Mouse (Mus musculus) intestine, embryonic 16.5 days (tissue): ENCODE measurements around the gene P2ry12. TPM values are rescaled to one million over a fixed set of nuclear protein-coding genes. Genes with fewer than 3 reads are reported as not detected.

ENCODE experiments used
- ATAC-seq: fragments of 200-750 bp; cut with Nextera tagmentation; 2 replicates; pipeline ENCODE4 v1.8.0; 2017; ENCODE audit warnings: moderate TSS enrichment, moderate library complexity
- H3K27ac ChIP-seq: fragments of 300-500 bp; sonication (generic); 2 replicates; pipeline ENCODE4 v1.5.1; 2014; ENCODE audit warnings: mild to moderate bottlenecking, low read length
- H3K27me3 ChIP-seq: fragments of 300-500 bp; sonication (generic); replicated peaks from 2 replicates; pipeline ENCODE4 v1.6.1; 2014; ENCODE audit warnings: low read length, control low read depth, mixed read lengths; ENCODE audit not compliant: control insufficient read depth, insufficient read depth
- H3K36me3 ChIP-seq: fragments of 300-500 bp; sonication (generic); 2 replicates; pipeline ENCODE4 v1.6.1; 2014; ENCODE audit warnings: low read length, control low read depth; ENCODE audit not compliant: control insufficient read depth, insufficient read depth
- H3K4me1 ChIP-seq: fragments of 300-500 bp; sonication (generic); 2 replicates; pipeline ENCODE4 v1.6.1; 2014; ENCODE audit warnings: low read length, control low read depth, mixed read lengths; ENCODE audit not compliant: control insufficient read depth, insufficient read depth
- H3K4me2 ChIP-seq: fragments of 300-500 bp; sonication (generic); 2 replicates; pipeline ENCODE4 v1.6.1; 2014; ENCODE audit warnings: low read depth, low read length, control low read depth
- H3K4me3 ChIP-seq: fragments of 300-500 bp; sonication (generic); 2 replicates; pipeline ENCODE4 v1.5.1; 2014; ENCODE audit warnings: mild to moderate bottlenecking, low read length
- H3K9ac ChIP-seq: fragments of 300-500 bp; sonication (generic); 2 replicates; pipeline ENCODE4 v1.6.1; 2014; ENCODE audit warnings: low read depth, low read length
- H3K9me3 ChIP-seq: fragments of 300-500 bp; sonication (generic); 2 replicates; pipeline ENCODE4 v1.6.1; 2016; ENCODE audit warnings: low read length, control low read depth; ENCODE audit not compliant: control insufficient read depth
- WGBS: fragments of 180-500 bp; shearing (Covaris S2); extraction: QIAGEN DNeasy Blood & Tissue Kit; methylation state at CpG from one replicate; pipeline ENCODE4 v1.1.7; 2014; 5-methylcytosine and 5-hydroxymethylcytosine counted together
- polyA plus RNA-seq: library from polyadenylated mRNA; unstranded; fragments of >200 nt; fragmentation: Nextera tagmentation; extraction: Ambion mirVana; gene quantifications from 2 replicates; pipeline ENCODE4 v1.2.1, GENCODE M21; 2015

Gene P2ry12
- polyA plus RNA-seq, 1 experiment from 2014 or later: 1.7 TPM

DNA sequence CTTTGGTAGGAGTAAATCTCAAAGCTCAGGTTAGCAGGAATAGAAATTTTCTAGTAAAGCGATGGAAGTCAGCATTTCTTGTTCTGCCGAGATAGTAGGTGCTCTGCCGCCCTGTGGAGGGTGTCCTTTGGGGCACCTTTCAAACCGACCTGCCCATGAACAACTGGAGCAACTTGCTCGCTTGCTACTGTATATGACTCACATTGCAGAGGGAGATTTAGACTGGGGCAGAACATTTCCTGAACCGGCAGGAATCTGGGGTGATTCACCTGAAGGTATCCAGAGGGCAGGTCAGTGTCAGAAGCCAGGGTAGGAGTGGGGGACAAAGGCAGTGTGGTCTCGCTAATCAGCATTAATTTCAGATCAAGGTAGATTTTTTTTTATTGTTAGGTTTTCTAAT lies 67.7 kb downstream of the P2ry12 start, which contains the start of gene Gpr87:
Gene Gpr87, minus strand, starts transcription at position 167 of the 400 bp plus-strand sequence.
- WGBS: 82% methylated on average over 7 of the region's 7 CpGs

DNA sequence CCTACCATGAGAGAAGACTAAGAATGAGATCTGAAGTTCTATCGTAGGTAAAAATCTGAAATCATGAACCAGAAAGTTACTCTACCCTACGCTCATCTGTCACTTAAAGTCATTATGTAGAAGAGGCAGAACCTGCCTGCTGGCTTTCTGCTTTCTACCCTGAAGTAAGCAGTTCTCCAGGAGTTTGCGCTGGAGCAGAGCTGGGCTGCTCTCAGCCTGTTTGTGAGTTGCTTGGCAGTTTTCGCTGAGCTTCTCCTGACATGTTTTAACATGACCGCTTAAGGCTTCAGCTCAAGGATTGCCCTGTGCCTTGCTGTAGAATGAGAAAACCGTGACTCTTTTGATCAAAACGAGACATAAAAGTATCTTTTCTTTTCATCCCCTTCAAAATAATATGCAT lies 68.6 kb downstream of the P2ry12 start:
- Histone ChIP-seq H3K4me1 (no peaks in the 10 kb centered on the region), H3K9ac (no peak overlapping the region), H3K27me3 (no peaks in the 10 kb centered on the region), H3K27ac (no peak overlapping the region), H3K36me3 (no peaks in the 10 kb centered on the region), H3K9me3 (no peaks in the 10 kb centered on the region), H3K4me2 (no peak overlapping the region), H3K4me3 (no peak overlapping the region)
- ATAC-seq: no peak
- 91% methylated on average over 7 of the region's 7 CpGs for WGBS

More for the DNA sequence above, 67.7 kb downstream of the P2ry12 start, which contains the start of gene Gpr87:
- Histone ChIP-seq H3K36me3 (no peaks in the 10 kb centered on the region), H3K27ac (no peak within 1 kb of the TSS), H3K4me2 (no peak within 1 kb of the TSS), H3K9ac (no peak within 1 kb of the TSS), H3K4me3 (no peak within 1 kb of the TSS), H3K27me3 (no peaks in the 10 kb centered on the region), H3K9me3 (no peaks in the 10 kb centered on the region), H3K4me1 (no peaks in the 10 kb centered on the region)
- ATAC-seq: no peak

DNA sequence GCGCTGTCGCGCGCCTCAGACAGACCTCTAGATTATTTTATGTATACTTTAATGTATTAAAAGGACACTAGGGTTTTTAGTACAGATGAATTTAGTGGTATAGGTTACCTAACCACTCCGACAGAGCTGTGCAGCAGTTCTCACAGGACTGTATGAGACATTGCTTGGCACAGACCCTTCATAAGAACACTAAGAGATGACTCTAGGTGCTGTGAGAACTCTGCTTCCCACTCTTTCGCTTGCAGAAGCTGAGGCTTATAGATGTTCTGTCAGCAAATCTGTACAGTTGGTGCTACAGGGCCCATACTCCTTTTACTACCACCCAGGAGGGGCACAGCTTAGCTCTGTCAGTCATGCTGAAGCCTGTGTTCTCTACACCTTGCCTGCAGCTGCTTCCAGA lies 71.0 kb downstream of the P2ry12 start:
- no peak overlapping the region for H3K4me2 ChIP-seq
- no peaks in the 10 kb centered on the region for H3K27me3 ChIP-seq
- no peak overlapping the region for H3K27ac ChIP-seq
- no peaks in the 10 kb centered on the region for H3K4me1 ChIP-seq
- no peaks in the 10 kb centered on the region for H3K36me3 ChIP-seq
- H3K4me3 ChIP-seq: no peak overlapping the region
- 95% methylated on average over 6 of the region's 6 CpGs for WGBS
- no peak overlapping the region for H3K9ac ChIP-seq
- H3K9me3 ChIP-seq: no peaks in the 10 kb centered on the region
- ATAC-seq: no peak

DNA sequence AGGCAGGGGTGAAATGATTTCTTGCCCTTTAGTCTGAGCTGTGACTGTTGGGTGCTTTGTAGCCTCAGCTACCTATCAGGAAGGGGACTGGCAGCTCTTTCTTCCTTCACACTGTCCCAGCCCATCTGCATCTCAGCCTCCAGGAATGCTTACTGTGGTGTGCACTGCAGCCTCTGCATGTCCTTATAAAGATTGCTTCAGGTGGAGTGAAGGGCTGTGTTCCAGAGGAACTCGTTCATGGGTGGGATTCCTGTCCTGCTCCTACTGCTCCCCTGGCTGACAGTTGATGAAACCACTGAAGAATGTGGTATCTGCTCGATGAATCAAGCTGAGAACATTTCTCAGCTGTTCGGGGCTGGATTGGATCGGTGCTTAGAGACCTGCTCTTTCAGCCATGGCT lies 75.3 kb downstream of the P2ry12 start:
- H3K4me2 ChIP-seq: no peak overlapping the region
- no peaks in the 10 kb centered on the region for H3K9me3 ChIP-seq
- 71% methylated on average over 4 of the region's 4 CpGs for WGBS
- H3K27ac ChIP-seq: no peak overlapping the region
- no peaks in the 10 kb centered on the region for H3K27me3 ChIP-seq
- no peaks in the 10 kb centered on the region for H3K4me1 ChIP-seq
- H3K4me3 ChIP-seq: no peak overlapping the region
- ATAC-seq: no peak
- H3K9ac ChIP-seq: no peak overlapping the region
- H3K36me3 ChIP-seq: no peaks in the 10 kb centered on the region

DNA sequence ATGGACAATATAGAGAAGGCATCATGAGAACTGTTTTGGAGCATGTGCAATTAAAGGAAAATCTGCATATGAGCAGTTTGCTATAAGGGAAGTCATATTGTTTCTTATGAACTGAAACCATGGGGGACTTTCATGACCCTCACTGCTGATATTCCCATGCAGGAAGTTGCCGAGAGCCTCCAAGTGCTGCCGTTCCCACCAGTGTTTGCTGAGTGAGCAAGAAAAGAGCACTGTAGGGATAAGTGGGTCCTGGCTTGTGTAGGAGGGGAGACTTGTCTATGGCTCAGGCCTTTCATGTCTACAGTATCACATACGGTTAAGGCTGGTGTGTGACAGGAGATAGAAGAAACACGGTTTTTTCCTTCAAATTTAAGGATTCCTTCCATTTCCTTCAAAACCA lies 77.0 kb downstream of the P2ry12 start:
- Histone ChIP-seq H3K4me2 (no peak overlapping the region), H3K9ac (no peak overlapping the region), H3K4me1 (no peaks in the 10 kb centered on the region), H3K4me3 (no peak overlapping the region), H3K27me3 (no peaks in the 10 kb centered on the region), H3K36me3 (no peaks in the 10 kb centered on the region), H3K9me3 (no peaks in the 10 kb centered on the region), H3K27ac (no peak overlapping the region)
- 75% methylated on average over 4 of the region's 4 CpGs for WGBS
- no peak for ATAC-seq

DNA sequence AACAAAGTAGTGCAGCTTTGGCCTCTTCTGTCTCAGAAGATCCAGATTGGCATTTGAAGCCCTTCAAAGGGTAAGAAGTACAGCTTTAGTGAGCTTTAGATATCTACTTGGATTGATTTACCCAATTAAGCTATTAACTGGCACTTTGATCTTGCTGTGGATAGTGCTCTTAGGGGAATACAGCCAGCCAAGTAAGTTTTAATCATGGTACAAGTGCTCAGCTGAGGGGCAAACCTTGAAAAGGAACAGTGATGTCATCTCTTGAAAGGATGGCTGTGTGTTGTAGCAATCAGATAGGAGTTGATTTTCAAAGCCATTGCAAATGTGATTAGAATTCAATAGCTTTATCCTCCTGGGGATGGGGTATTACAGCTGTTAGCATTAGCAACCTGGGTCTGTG lies 80.5 kb downstream of the P2ry12 start:
- Histone ChIP-seq H3K27ac (no peak overlapping the region), H3K4me2 (no peak overlapping the region), H3K4me3 (no peak overlapping the region), H3K4me1 (no peaks in the 10 kb centered on the region), H3K9me3 (no peaks in the 10 kb centered on the region), H3K36me3 (no peaks in the 10 kb centered on the region), H3K27me3 (no peaks in the 10 kb centered on the region), H3K9ac (no peak overlapping the region)
- ATAC-seq: no peak

DNA sequence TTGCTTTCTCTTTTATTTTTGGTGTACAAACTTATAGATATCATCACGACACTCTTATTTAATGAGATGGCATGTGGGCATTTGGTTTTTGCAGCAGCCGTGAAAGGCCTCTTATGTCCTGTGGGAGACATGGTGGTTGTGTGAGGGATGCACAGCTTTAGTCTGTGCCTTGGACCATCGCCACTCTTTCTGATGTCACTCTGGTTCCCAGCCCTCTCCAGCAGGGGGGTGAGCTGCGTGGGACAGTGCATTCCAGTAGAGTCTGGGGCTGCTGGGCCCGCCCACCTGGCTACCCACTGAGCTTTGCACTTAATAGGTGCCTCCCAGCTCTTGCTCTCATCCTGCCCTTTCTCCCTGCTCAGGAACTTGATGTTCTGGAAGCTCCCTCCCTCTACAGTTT lies 81.5 kb downstream of the P2ry12 start:
- H3K27ac ChIP-seq: no peak overlapping the region
- H3K4me3 ChIP-seq: no peak overlapping the region
- H3K4me1 ChIP-seq: no peaks in the 10 kb centered on the region
- ATAC-seq: no peak
- 68% methylated on average over 5 of the region's 5 CpGs for WGBS
- H3K36me3 ChIP-seq: no peaks in the 10 kb centered on the region
- no peaks in the 10 kb centered on the region for H3K27me3 ChIP-seq
- no peaks in the 10 kb centered on the region for H3K9me3 ChIP-seq
- no peak overlapping the region for H3K9ac ChIP-seq
- H3K4me2 ChIP-seq: no peak overlapping the region

DNA sequence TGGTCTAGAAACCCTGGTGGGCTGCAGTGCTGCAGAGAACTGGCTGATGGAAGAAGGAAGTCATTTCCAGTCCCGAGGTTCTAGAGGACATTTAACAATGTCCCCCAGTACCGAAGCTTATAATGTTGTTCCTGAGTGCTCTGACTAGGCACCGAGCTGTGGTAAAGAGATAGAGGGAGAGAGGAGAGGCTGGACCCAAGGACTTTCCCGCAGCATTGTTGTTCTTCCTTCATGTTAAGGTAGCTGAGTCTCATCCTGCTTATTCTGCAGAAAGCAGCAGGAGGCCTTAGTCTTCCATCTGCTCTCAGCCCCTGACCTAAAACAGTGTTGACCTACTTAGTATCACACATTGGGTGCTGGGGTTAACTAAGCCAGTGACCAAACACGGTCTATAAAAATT lies 85.8 kb downstream of the P2ry12 start:
- Histone ChIP-seq H3K27ac (no peak overlapping the region), H3K4me3 (no peak overlapping the region), H3K4me2 (no peak overlapping the region), H3K27me3 (no peaks in the 10 kb centered on the region), H3K9me3 (no peaks in the 10 kb centered on the region), H3K4me1 (no peaks in the 10 kb centered on the region), H3K9ac (no peak overlapping the region), H3K36me3 (no peaks in the 10 kb centered on the region)
- ATAC-seq: no peak
- 72% methylated on average over 5 of the region's 5 CpGs for WGBS

DNA sequence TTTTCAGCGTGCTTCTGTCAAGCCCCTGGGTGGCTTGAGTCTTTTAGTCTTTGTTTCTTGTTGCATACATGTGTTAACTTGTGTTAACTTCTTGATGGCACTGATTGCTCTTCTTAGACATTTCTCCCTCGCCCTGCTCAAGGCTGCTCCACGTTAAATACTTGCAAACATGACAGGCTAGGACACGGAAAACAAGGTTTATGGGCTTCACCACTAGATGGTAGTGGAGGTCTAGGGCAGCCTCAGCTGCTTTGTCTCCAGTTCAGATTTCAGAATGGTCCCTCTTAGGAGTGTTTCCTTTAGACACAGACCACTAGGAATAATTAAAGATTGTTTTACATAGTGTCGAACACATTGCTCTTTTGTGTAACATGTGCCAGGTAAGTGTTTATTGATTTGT lies 87.4 kb downstream of the P2ry12 start:
- no peak overlapping the region for H3K4me2 ChIP-seq
- H3K4me3 ChIP-seq: no peak overlapping the region
- H3K4me1 ChIP-seq: 0 out of 2 replicates have a peak, but pooled peaks cover under 1% of the 10 kb centered on the region
- H3K9ac ChIP-seq: no peak overlapping the region
- H3K27ac ChIP-seq: no peak overlapping the region
- H3K27me3 ChIP-seq: no peaks in the 10 kb centered on the region
- no peaks in the 10 kb centered on the region for H3K36me3 ChIP-seq
- H3K9me3 ChIP-seq: no peaks in the 10 kb centered on the region
- ATAC-seq: peak; percentile 48; the same call in 1 of the 2 replicates
- WGBS: 21% methylated on average over 5 of the region's 5 CpGs

DNA sequence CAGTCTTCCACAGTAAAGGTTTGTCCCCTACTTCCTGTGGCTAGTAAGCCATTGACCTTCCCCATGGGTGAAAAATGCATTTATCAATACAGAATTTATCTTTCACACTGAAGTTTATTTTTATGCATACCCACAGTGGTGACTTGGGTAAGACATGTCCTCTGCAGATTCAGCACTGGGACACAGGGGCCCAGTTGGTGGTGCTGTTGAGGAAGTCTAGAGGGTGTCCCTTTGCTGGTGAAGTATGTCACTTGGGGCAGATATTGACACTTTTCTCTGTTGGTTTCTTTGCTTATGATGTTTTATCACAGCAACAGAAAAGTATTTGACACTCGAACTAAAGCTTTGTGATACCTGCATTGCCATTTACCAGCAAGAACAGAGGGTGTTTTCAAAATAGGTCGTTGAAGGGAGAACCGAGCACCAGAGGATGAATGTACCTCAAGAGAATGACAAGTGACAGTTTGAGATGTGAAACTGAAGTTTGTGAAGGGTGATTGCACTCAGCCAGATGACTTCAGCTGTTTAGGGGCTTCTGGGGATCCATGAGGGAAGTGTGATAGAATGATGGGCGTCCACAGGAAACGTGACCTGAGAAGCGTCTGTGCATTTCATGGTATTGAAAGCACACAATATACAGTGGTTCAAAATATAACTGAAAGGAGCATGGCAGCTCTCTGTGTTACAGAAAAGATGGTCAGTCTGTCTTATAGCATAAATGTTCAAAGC lies 88.1 kb downstream of the P2ry12 start:
- Histone ChIP-seq H3K9me3 (no peaks in the 10 kb centered on the region), H3K27ac (no peak overlapping the region), H3K4me3 (no peak overlapping the region), H3K27me3 (no peaks in the 10 kb centered on the region), H3K9ac (no peak overlapping the region), H3K36me3 (no peaks in the 10 kb centered on the region), H3K4me2 (no peak overlapping the region), H3K4me1 (peaks cover 5% of the 10 kb centered on the region; the same call in 1 of the 2 replicates)
- ATAC-seq: peak; percentile 23; the same call in 1 of the 2 replicates
- 72% methylated on average over 6 of the region's 6 CpGs for WGBS
